Mouse (Mus musculus): ENCODE data around the gene Jmjd7.

The Jmjd7 gene

DNA sequence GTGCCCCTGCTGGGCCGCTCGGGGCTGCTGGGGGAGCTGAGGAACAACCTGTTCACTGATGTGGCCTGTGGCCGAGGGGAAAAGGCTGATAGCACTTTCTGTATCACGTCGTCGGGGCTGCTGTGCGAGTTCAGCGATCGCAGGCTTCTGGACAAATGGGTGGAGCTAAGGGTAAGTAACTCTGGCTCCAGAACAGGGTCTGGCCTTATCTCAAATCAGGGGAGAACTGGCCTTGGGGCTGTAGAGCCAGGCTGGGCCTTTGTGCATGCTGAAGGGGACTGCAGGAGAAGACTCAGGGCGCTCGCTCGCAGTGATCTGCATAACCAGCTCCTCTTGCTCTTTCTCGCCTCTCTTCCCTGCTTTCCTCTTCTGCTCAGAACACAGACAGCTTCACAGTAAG lies 14.4 kb upstream of the Jmjd7 start:
- no peak for DNase-seq

DNA sequence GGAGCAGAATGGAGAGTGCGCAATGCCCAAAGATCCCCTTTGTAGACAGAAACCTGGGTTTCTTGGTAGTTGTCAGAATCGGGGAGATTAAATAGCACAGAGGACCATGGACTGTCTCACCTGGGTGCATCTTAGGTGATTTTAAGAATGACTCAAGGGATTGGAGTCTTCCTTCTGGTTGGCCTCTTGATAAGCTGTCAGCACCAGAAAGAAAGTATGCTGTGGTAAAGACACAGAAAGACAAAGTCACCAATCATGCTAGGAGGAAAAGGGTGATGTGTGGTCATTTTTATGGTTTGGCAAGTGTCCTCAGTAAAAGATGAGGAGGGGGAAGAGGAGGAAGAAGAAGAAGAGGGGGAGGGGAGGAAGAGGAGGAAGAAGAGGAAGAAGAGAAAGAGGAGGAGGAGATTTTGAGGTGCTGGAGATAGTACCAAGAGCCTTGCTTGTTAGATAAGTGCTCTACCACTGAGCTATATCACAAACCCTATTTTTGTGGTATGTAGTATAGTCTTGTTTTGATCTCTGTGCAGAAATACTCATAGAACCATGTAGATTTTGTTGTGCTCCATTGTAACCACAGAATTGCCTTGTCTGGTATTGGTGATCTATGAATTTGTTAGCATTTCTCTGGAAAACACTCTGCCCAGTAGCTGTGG lies 13.3 kb upstream of the Jmjd7 start:
- no peak for DNase-seq

DNA sequence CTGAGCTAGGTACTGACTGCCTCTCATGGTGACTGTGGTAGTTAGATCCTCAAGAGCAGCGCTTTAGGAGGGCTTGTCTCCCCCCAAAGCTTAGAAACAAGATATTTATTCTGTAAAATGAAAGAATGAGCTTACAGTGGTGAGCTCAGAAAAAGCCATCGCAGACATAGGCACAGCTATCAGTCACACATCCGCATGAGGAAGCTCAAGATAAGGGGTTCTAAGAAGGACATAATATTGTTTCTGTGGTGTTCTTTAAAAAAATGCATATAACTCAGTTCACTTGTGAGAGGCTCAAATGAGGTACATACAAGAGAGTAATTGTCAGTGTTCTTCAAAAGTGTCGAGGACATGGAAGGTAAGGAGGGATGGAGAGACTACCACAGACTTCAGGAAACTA lies 11.4 kb upstream of the Jmjd7 start:
- no peak for DNase-seq

DNA sequence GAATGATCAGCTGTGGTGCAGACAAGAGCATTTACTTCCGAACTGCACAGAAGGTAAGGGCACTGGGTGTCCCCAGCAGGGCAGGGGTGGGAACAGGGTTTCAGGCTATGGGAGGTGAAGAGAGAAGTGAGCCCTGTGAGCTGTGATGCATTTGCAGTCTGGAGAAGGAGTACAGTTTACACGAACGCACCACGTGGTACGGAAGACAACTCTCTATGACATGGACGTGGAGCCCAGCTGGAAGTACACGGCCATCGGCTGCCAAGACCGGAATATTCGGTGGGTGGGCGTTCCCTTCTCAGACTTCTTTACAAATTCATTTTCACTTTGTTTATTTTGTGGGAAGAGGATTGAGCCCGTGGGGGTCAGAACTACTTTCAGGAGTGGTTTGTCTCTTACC lies 9.7 kb upstream of the Jmjd7 start:
- DNase-seq, result no peak

DNA sequence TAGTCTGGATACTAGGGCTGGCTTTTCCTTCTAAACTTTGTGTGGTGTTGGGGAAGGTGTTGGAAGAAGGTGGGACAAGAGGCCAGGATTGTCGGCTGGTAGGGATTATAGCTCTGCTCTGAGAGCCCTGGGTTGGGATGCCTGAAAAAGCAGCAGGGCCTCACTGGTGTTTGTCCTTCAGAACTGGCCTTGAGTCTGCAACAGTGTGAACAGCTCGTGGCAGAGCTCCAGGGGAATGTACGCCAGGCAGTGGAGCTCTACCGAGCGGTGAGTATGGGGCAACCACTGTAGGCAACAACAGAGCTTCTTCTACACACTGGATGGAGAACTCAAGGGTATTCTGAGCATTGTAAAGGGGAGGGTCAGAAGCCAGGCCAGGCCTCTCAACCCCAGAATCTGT lies 2.9 kb upstream of the Jmjd7 start:
- DNase-seq, result no peak

DNA sequence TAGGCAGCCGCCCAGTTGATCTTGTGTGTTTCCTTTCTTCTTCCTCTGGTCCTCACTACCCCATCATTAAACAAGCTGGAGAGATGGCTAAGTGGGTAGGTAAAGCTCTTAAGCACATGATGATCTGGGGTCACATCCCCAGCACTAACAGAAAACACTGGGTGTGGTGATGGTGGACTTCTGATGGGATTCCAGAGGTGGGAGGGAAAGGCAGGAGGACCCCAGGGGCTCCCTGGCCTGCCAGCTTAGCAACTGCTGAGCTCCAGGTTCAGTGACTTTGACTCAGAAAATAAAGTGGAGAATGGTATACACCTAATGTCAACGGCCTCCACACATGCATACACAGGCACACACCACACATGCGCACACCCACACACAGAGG lies 658 bp downstream of the Jmjd7 start:
- no peak for DNase-seq

DNA sequence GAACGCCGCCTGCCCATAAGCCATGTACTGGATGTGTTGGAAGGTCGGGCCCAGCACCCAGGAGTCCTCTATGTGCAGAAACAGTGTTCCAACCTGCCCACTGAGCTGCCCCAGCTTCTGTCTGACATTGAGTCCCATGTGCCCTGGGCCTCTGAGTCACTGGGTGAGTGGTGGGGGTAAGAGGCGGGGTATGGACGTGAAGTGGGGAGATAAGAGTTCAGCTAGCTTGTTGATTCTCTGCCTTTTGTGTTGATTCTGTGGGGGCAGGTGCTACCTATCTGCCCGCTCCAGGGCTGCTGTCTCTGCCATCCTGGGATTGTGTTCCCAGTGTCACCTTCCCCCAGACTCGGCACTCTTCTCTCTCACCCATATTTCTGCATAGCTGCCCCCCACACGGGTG lies 3.1 kb downstream of the Jmjd7 start:
- no peak for DNase-seq

DNA sequence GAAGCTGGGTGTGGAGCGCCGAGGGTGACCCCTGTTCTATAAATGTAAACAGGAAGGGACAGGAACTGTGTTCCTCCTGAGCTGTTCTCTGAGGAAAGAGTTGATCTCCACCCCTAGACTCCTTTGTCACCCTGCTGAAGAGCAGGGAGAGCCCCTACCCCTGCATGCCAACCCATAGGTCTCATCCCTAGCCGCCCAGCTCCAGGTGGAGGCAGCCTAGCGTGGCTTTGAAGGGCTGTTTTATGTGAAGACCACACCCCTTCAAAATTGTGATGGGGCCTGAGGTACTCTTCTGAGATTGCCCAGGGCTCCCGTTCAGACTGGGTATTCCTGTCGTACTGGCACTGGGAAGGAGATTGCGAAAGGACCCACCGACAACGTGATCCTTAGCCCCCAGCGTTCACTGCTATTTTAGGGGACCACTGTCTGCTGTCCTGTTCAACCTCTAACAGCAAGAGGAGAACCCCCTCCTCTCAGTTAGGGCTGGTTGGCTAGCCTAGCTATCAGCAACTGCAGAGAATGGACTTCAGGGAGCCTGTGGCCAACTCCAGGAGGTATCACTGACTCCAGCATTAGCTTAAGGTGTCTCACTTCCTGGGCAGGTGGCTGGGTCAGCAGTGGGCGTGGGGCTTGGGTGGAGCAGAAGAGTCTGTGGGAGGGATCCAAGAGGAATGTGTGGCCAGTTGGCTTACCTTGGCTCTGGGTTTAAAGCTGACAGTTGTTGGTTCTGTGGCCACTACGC lies 5.6 kb downstream of the Jmjd7 start, which contains the start of gene Pla2g4b:
Gene Pla2g4b, plus strand, starts transcription at position 692 of the 742 bp plus-strand sequence.
- no peak for DNase-seq

DNA sequence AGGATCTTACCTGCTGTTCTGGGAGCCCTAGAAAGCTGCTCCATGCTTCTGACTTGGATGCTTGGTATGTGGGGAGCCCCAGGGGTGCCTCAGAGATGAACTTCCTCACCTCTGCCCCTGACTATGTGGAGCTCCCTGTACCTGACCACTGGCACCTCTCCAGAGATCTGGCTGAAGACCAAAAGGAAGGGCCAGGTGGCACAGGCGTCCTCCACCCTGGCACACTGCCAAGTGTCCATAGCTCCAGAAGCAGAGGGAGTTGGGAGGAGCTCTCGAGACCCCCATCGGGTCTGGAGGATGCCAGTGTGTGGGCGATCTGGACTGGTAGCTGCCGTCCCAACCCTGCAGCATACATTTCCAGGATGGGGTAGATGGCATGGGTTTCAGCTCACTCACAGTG lies 6.4 kb downstream of the Jmjd7 start:
- no peak for DNase-seq

DNA sequence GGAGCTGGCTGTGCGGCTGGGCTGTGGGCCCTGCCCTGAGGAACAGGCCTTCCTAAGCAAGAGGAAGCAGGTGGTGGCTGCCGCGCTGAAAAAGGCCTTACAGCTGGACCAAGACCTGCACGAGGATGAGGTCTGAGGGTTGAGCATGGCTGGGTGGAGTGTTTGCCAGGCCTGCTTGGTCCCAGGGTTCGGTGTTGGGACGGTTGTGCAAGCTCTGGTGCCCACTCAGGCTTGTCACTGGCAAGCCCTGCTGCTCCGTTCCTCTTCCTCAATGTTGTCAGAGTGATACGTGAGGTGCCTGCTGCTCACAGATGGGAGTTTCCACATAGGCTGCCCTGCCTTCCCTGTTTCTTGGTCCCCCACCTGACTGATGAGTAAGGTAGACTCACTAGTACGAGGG lies 10.5 kb downstream of the Jmjd7 start:
- DNase-seq, result no peak

DNA sequence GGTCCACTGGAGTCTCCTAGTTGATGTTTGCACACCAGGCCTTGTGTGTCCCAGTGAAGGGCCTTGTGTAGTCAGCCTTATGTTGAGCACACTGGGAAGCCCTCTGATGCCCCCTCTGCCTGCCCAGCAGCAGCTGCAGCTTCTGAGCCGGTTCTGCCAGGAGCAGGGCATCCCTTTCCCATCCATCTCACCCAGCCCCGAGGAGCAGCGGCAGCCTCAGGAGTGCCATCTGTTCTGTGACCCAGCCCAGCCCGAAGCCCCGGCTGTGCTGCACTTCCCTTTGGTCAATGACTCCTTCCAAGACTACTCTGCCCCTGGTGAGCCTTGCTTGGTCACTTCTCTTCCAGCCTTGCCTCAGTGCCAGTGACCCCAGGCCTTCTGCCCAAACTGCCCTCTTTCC lies 13.7 kb downstream of the Jmjd7 start:
- DNase-seq, result no peak

DNA sequence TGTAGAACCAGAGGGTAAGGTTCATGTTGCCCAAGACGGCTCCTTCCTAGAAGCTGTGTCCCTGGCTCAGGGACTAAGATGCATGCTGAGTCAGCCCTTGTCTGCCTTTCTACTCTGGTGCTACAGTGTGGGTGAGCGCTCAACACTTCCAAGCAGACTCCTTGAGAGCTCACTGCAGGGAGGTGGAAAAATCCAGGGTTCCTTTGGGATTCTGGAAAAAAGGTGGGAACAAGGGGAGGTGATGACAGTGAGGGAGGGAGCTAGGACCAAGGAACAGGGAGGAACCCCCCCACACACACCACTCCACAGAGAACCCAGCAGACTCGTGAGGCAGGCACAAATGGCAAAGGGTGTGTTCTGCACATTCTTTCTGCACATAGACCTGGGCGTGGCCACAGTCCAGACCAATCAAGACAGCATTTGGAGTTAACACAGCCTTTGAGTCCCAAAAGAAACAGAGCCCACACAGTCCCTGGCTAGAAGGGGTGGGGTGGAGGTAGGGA lies 16.9 kb downstream of the Jmjd7 start:
- DNase-seq, result no peak

DNA sequence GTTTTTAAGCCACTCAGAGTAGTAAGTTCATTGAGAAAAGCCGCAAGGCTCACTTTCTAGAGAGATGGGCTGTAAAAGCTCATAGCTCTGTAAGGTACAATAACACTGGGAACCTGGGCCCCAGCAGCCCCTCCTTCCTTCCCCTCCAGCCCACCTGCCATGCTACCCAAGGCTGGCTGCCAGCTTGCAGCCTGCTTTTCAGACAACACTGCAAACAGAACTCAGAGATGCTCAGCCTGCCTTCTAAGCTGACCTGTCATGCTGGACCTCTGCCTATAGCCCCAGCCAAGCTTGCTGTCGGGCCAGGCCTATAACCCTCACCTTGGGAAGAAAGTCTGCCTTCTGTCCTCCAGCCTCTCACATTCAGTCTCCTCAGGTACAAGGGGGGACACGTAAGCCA lies 17.4 kb downstream of the Jmjd7 start:
- no peak for DNase-seq

DNA sequence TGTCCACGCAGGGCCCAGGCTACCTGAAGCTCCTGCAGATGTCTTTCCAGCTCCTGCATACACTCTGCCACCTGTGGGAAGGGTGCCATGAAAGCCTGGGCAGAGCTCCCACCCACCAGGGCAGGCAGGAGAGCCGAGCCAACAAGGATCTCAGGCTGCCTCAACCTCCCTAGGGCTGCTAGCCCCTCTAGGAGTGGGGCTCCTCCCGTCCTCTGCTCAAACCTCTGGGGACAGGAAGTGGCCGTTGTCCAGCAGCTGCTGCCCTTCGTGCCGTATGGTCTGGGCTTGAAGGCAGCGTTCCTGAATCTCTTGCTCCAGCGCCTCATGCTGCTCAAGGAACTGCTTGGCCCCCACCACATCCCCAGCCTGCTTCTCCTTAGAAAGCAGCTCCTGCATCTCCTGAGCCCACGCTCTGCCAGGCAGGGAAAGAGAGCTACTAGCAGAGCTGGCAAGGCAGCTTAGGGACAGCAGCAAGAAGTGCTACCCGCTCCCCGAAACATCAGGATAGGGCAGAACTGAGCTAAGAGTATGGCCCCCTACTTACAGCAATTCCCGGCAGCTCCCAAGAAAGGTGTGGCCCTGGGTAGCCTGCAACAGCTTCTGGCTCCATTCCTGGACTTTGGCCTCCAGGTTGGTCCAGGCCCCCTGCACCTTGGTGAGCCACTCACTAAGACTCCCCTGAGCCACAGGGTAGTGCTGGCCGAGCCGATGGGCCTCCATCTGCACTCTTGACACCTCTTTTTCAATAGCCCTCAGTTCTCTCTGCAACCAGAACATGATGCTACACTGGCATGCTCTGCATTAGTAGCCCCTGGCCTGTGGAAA lies 19.4 kb downstream of the Jmjd7 start:
- no peak for DNase-seq

DNA sequence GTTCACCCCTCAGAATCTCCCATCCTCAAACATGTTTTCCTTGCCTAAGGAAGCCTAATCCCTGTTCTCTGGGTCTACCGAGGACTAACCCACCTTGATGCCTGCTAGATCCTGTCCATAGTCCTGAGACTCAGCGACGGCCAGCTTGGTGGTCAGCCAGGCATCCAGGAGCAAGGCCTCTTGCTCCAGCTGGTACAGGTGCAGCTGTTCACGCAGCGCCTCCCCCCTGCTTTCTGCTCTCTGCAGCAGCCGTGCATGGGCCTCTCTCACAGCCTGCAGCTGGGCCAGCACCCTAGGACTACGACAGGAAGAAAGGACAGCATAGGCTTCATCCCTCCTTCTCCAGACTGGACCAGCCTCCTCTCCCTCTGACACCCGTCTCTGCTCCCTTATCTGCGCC lies 20.9 kb downstream of the Jmjd7 start:
- DNase-seq, result no peak

DNA sequence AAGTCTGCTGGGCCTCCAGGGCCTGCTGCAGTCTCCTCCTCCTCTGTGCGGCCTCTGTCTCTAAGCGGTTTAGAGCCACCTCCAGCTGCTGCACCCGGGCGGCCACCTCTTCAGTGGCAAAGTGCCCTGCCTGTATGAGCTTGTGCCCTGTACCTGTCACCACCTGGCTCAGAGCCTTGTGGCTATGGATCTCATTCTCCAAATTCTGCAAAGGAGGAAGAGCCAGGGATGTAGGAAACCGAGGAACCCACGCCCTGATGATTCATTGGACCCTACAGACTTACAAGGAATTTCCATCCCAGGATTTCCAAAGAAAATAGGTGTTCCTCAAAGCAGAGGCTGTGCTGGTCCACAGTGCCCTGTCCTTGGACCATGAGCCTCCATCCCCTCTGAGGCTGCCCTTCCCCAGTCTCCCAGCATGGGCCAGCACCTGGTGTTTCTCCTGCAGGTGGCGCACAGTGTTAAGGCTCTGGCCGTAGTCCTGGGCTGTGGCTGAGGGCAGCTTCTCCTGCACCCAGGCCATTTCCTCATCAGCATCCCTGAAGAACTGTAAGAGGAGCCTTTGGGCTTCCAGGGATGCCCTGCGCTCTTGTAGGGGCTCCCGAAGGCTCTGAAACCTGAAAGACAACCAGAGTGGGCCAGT lies 22.5 kb downstream of the Jmjd7 start:
- peak; percentile 50 for DNase-seq

DNA sequence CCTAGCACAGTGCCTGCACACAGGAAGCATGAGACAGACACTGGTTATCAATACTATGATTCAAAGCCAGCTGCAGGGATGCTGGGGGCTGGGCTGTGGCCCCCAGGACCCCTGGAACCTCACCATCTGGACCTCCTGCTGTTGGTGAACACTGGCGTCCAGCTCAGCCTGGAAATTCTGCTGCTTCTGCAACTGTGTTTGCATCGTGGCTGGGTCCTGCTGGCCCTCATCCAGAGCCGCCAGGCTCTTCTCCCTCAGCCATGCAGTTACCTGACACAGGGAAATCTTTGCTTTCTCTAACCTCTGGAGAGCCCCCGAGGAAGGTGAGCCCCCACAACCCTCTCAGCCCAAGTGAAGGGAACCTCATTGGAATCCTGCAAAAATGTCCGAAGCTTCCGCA lies 24.1 kb downstream of the Jmjd7 start:
- no peak for DNase-seq

DNA sequence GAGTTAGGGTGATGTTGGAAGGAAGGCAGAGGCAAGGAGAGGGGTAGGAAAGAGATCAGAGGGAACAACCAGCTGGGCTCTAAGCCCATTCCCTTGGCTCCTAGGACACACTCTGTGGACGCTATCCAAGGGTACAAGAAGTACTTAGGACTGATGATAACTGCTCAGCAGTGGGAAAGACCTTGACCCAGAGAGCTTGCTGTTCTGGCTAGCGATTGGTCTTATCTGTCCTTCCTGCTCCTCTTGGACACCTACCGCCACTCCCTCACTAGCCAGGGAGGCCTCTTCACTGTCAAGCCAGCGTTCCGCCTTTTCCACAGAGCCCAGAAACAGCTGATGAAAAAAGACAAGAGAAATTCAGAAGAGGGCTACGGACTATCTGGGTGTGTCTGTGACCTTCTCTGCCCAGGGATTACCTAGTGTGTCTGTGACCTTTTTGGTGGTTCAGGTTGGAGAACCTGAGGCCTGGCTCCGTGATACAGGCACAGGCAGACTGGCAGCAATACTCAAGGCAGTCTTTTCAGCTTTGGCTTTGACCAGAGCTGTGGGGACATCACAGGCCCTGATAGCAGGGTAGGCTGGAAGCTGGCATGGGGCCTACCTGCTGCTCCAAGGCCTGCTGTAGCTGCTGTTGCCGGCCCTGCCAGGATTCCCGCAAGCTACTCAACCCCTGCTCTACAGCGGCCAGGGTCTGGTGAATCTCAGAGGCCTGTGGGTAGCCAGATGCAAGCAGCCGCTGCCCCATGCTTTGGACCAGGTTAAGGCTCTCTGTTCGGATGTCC lies 27.7 kb downstream of the Jmjd7 start:
- no peak for DNase-seq

DNA sequence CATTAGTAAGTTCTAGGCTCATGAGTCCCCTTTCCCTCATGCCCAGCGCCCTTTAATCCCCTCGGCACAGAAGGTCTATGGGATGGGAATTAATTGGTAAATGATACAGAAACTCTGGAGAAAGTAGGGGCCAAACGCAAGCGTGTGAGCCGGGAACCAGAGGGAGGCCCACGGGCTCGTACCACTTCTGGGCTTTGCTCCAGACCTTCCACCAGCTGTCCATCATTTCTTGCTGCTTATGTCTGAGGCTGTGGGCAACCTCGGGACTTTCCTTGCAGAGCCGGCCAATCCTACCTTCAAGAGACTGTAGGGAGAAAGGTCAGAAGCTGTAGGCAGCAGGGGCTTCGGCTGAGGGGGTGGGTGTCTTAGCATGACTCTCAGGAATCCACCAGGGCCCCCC lies 28.6 kb downstream of the Jmjd7 start:
- no peak for DNase-seq

DNA sequence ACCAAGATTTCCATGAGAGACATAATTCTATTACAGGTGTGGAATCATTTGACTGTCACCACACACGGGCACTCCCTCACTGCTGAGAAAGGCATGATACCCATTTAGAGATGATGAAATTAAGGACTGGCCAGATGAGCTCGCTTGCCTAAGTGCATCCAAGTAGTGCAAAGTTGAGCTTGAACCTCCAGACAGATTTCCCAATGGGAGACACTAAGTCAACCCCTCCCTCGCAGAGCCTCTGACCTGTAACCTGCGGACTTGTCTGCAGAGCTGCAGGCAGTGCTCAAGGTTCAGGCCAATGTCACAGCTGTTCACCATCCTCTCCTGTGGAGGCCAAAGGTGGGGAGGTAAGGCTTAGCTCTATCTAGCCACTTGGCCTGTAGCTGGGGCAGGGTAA lies 31.5 kb downstream of the Jmjd7 start:
- DNase-seq, result no peak

DNA sequence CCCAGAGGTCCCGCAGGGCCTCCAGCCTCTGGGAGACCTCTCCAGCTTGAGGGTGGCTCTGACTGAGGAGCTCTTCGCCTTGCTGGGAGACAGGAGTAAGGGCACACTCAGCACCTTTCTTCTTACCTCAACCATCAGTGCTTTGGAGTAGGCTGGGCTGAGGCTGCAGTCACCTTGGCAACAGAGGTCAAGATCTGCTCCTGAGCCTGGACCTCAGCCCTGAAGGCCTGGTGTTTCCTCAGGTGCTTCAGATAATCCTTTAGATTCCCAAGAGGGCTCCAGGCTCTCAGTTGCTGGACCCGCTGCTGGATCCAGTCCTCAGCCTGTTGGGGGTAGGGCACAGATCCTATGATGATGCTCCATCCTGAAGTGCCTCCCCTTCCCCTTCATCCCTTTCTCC lies 32.2 kb downstream of the Jmjd7 start:
- DNase-seq, result no peak

DNA sequence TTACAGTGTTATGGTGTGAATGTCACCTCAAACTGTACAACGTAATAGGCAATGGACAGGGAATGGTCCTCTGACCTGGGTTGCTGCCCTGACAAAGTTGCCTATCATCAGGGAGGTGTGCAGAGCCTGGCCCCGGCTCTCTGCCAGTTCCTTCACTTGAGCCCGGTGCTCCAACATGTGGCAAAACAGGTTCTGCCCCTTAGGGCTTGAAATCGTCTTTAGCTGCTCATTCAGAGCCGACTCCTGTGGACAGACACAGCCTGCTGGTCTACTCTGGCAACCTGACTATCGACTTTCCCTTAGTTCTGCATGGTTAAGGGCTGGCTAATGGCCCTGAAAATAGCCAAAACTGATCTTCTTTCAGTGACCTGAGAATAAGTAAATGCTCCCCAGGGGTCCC lies 32.9 kb downstream of the Jmjd7 start:
- no peak for DNase-seq

DNA sequence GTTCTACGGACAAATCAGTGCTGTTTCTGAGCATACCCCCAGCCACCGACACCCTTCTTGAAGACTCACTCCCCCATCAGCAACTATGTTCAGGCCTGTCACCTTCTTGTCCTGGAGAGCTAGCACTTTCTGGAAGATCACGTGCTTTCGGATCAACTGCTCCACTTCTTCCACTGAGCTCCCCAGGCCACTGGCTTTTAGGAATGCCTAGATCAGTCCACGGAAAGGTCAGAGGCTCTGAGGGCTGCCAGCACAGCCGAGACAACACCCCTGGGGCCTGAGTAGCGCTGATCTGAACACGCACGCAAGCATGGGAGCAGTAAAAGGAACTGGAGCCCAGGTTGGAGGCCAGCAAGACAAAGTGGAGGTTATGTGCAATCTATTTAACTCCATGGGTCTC lies 33.4 kb downstream of the Jmjd7 start:
- DNase-seq, result no peak
